Mouse (Mus musculus) liver, embryonic 16.5 days (tissue): ENCODE data around the gene Itga9. TPM values are rescaled to one million over a fixed set of nuclear protein-coding genes. Genes with fewer than 3 reads are reported as not detected.
A peak's percentile ranks its signal among the peaks of the same experiment; 100 is the strongest.

Experiments
- ATAC-seq: fragments of 200-750 bp; cut with Nextera tagmentation; 2 replicates; pipeline ENCODE4 v1.8.0; 2017; ENCODE audit warnings: low read depth, mild to moderate bottlenecking, moderate number of reproducible peaks, moderate library complexity
- H3K27ac ChIP-seq: fragments of 300-500 bp; sonication (generic); 2 replicates; pipeline ENCODE4 v1.5.1; 2014; ENCODE audit warnings: mild to moderate bottlenecking, low read length
- H3K27me3 ChIP-seq: fragments of 300-500 bp; sonication (generic); 2 replicates; pipeline ENCODE4 v1.6.1; 2014; ENCODE audit warnings: low read depth, low read length, mixed read lengths; ENCODE audit not compliant: control insufficient read depth, insufficient read depth
- H3K36me3 ChIP-seq: fragments of 300-500 bp; sonication (generic); 2 replicates; pipeline ENCODE4 v1.6.1; 2014; ENCODE audit warnings: mild to moderate bottlenecking; ENCODE audit not compliant: control insufficient read depth, insufficient read depth
- H3K4me1 ChIP-seq: fragments of 300-500 bp; sonication (generic); 2 replicates; pipeline ENCODE4 v1.6.1; 2014; ENCODE audit warnings: low read depth, low read length, mixed read lengths; ENCODE audit not compliant: control insufficient read depth
- H3K4me2 ChIP-seq: fragments of 300-500 bp; sonication (generic); 2 replicates; pipeline ENCODE4 v1.6.1; 2014; ENCODE audit warnings: low read depth, low read length, mixed read lengths
- H3K4me3 ChIP-seq: fragments of 300-500 bp; sonication (generic); 2 replicates; pipeline ENCODE4 v1.5.1; 2014; ENCODE audit warnings: low read depth, mild to moderate bottlenecking, low read length
- H3K9ac ChIP-seq: fragments of 300-500 bp; sonication (generic); 2 replicates; pipeline ENCODE4 v1.6.1; 2014; ENCODE audit warnings: low read depth, low read length
- H3K9me3 ChIP-seq: fragments of 300-500 bp; sonication (generic); replicated peaks from 2 replicates; pipeline ENCODE4 v1.6.1; 2016; ENCODE audit warnings: low read length; ENCODE audit not compliant: control insufficient read depth
- WGBS: fragments of 180-500 bp; shearing (Covaris S2); extraction: QIAGEN DNeasy Blood & Tissue Kit; methylation state at CpG from one replicate; pipeline ENCODE4 v1.1.7; 2014; ENCODE audit not compliant: insufficient replicate concordance; 5-methylcytosine and 5-hydroxymethylcytosine counted together
- polyA plus RNA-seq: library from polyadenylated mRNA; unstranded; fragments of >200 nt; fragmentation: Nextera tagmentation; extraction: Ambion mirVana; gene quantifications from 2 replicates; pipeline ENCODE4 v1.2.1, GENCODE M21; 2015

Gene Itga9
- polyA plus RNA-seq, 1 experiment from 2014 or later = 1.4 TPM

- H3K4me2 ChIP-seq = no peak overlapping the region
- H3K4me1 ChIP-seq = no peaks in the 10 kb centered on the region; the same call in 1 of the 2 replicates
- H3K36me3 ChIP-seq = no peaks in the 10 kb centered on the region
- H3K27ac ChIP-seq = no peak overlapping the region
- H3K9ac ChIP-seq = no peak overlapping the region
- no peak overlapping the region for H3K4me3 ChIP-seq
- H3K27me3 ChIP-seq = no peaks in the 10 kb centered on the region
- whole genome bisulfite sequencing = 62% methylated on average over 6 of the region's 6 CpGs
- ATAC-seq = no peak
- no peaks in the 10 kb centered on the region for H3K9me3 ChIP-seq
Measured at GRCm38 (mm10) chr9:118629763-118630379, 23.4 kb downstream of the Itga9 start.

- WGBS = 31% methylated on average over 6 of the region's 6 CpGs
- Histone ChIP-seq H3K36me3 (no peaks in the 10 kb centered on the region), H3K9me3 (no peaks in the 10 kb centered on the region), H3K4me1 (no peaks in the 10 kb centered on the region; the same call in 1 of the 2 replicates), H3K27ac (no peak overlapping the region), H3K4me2 (peak overlapping the region; percentile 25; the same call in 1 of the 2 replicates), H3K9ac (no peak overlapping the region), H3K27me3 (no peaks in the 10 kb centered on the region), H3K4me3 (no peak overlapping the region)
- 0 out of 2 replicates have a peak, but pooled peaks have one; percentile 37 for ATAC-seq
Measured at GRCm38 (mm10) chr9:118631775-118632757, 25.6 kb downstream of the Itga9 start.

- Histone ChIP-seq H3K27me3 (no peaks in the 10 kb centered on the region), H3K27ac (no peak overlapping the region), H3K4me3 (no peak overlapping the region), H3K4me1 (no peaks in the 10 kb centered on the region; the same call in 1 of the 2 replicates), H3K9ac (no peak overlapping the region), H3K9me3 (no peaks in the 10 kb centered on the region), H3K36me3 (no peaks in the 10 kb centered on the region), H3K4me2 (peak overlapping the region; percentile 25)
- WGBS = 13% methylated on average over 14 of the region's 14 CpGs
- ATAC-seq = peak; percentile 54
Measured at GRCm38 (mm10) chr9:118632758-118633143, 26.3 kb downstream of the Itga9 start.

GRCm38 (mm10) chr9:118638642-118639210, 32.2 kb downstream of the Itga9 start:
- Histone ChIP-seq H3K27me3 (no peaks in the 10 kb centered on the region), H3K36me3 (no peaks in the 10 kb centered on the region), H3K4me2 (no peak overlapping the region), H3K4me3 (no peak overlapping the region), H3K4me1 (no peaks in the 10 kb centered on the region), H3K9me3 (no peaks in the 10 kb centered on the region), H3K9ac (no peak overlapping the region), H3K27ac (no peak overlapping the region)
- 27% methylated on average over 5 of the region's 5 CpGs for WGBS
- ATAC-seq = no peak

GRCm38 (mm10) chr9:118645698-118646355, 39.3 kb downstream of the Itga9 start:
- ATAC-seq = no peak
- WGBS = 30% methylated on average over 17 of the region's 17 CpGs
- Histone ChIP-seq H3K4me2 (no peak overlapping the region), H3K9me3 (no peaks in the 10 kb centered on the region), H3K9ac (no peak overlapping the region), H3K36me3 (no peaks in the 10 kb centered on the region), H3K4me3 (no peak overlapping the region), H3K27ac (no peak overlapping the region), H3K4me1 (no peaks in the 10 kb centered on the region; the same call in 1 of the 2 replicates), H3K27me3 (no peaks in the 10 kb centered on the region)

- H3K9me3 ChIP-seq = no peaks in the 10 kb centered on the region
- H3K36me3 ChIP-seq = no peaks in the 10 kb centered on the region
- H3K4me3 ChIP-seq = no peak overlapping the region
- no peaks in the 10 kb centered on the region; the same call in 1 of the 2 replicates for H3K4me1 ChIP-seq
- no peak overlapping the region for H3K27ac ChIP-seq
- 40% methylated on average over 3 of the region's 3 CpGs for WGBS
- no peak overlapping the region for H3K4me2 ChIP-seq
- no peak for ATAC-seq
- H3K27me3 ChIP-seq = no peaks in the 10 kb centered on the region
- H3K9ac ChIP-seq = no peak overlapping the region
Measured at GRCm38 (mm10) chr9:118647495-118647894, 41.0 kb downstream of the Itga9 start.

- WGBS = 40% methylated on average over 4 of the region's 4 CpGs
- ATAC-seq = no peak
Measured at GRCm38 (mm10) chr9:118650976-118651375, 44.5 kb downstream of the Itga9 start.

GRCm38 (mm10) chr9:118651939-118652338, 45.4 kb downstream of the Itga9 start:
- Histone ChIP-seq H3K4me3 (no peak overlapping the region), H3K36me3 (no peaks in the 10 kb centered on the region), H3K27ac (no peak overlapping the region), H3K9ac (no peak overlapping the region), H3K9me3 (no peaks in the 10 kb centered on the region), H3K4me2 (no peak overlapping the region), H3K4me1 (no peaks in the 10 kb centered on the region), H3K27me3 (no peaks in the 10 kb centered on the region)
- WGBS = 70% methylated on average over 2 of the region's 2 CpGs
- ATAC-seq = no peak

More at GRCm38 (mm10) chr9:118650976-118651375, 44.5 kb downstream of the Itga9 start:
- H3K9ac ChIP-seq = no peak overlapping the region
- no peak overlapping the region for H3K4me3 ChIP-seq
- no peaks in the 10 kb centered on the region for H3K36me3 ChIP-seq
- H3K4me2 ChIP-seq = no peak overlapping the region
- H3K4me1 ChIP-seq = no peaks in the 10 kb centered on the region
- no peaks in the 10 kb centered on the region for H3K9me3 ChIP-seq
- H3K27ac ChIP-seq = no peak overlapping the region
- H3K27me3 ChIP-seq = no peaks in the 10 kb centered on the region
